Mouse (Mus musculus) heart, adult 8-10 months (tissue): ENCODE measurements at regions not wholly inside any gene's neighbourhood (a gene's known extent, or its start where the extent isn't known, plus 50 kb on each side); places are given as distances from the start of the nearest gene placed in this dataset.
"Not testable (repeated sequence)": the region's sequence is repeated elsewhere in the genome, so short reads cannot be mapped to it uniquely, and the experiment has no call there.

Source experiments
- DNase-seq: peaks from one replicate; pipeline ENCODE4 v3.0.0; 2022; ENCODE audit warnings: low spot score

DNA sequence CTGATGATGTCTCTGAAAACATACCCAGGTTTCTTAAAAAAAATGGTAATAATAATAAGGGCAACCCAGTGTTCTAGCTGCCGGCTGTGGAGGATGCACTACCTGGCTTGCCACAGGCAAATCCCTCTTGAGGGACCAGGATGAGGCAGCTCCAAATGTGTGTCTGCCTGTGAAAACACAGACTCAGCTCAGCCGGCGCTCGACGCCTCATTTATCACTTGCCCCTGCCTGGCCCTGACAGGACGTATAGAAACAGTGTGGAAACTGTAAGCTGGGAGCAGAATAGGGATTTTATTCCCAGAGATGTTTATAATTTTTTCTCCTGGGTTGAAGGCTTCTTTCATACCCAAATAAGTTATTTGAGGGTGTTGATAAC lies 167.2 kb upstream of the Sulf2 start:
- DNase-seq: no peak

- DNase-seq: no peak
Observed at GRCm38 (mm10) chr2:166321992-166322667, 166.7 kb upstream of the Sulf2 start.

- no peak for DNase-seq
Observed at GRCm38 (mm10) chr2:166316409-166316916, 161.0 kb upstream of the Sulf2 start.

GRCm38 (mm10) chr2:166310438-166310837 lies 155.0 kb upstream of the Sulf2 start:
- DNase-seq: no peak

GRCm38 (mm10) chr2:166309882-166310281 lies 154.4 kb upstream of the Sulf2 start:
- DNase-seq: no peak

DNA sequence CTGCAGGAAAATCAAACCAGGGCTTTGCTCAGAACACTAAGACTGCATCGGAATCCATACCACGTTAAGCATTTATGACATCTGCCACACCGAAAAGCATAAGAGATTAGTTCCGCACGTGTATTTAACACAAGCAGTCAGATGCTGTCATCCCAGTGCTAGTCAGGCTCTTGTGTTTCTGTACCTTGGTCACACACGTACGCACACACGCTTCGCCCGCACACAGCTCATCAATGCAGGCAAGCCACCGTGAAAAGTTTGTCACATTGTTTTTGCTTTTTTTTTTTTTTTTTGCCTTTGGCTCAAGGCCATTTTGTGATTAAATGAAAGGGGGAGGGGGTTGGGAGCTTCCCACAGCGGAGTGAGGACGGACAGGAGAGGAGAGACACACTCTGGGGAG lies 152.1 kb upstream of the Sulf2 start:
- no peak for DNase-seq

- DNase-seq: no peak
Observed at GRCm38 (mm10) chr2:166305044-166306002, 149.9 kb upstream of the Sulf2 start.

DNA sequence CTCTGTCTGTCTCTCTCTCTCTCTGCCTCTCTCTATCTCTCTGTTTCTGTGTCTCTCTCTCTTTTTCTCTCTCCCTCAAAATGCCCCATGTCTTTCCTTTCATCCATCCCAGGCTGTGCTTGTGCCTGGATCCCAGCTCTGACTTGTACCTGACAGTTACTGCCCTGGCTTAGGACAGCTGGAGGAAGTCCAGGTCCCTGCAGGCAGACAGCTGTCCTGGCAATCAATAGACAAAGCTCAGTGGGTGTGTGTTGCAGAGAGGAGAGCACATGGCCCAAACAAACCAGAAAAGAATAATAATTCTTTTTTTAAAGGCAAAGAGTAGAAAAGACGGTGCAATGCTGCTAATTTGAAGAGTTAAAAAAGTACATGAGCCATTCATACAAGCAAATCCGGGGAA lies 148.4 kb upstream of the Sulf2 start:
- DNase-seq: no peak

DNA sequence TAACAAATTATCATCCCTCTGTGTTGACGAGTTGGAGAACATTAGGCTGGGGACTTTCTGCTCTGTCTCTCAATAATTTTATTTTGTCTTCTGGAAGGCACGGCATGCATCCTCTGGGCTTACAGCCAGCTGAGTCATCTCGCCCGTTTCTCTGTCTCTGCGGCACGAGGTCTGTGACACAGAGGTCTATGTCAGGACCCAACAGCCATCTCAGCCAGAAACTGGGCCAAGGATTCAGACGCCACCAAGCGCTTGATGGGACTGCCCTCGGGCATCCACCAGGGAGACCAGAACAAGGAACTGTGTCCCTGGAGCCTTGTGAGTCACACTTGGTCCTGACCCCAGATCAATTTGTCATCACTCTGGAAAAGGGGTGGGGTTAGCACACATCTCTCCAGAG lies 145.7 kb upstream of the Sulf2 start:
- peak; percentile 70 for DNase-seq

DNA sequence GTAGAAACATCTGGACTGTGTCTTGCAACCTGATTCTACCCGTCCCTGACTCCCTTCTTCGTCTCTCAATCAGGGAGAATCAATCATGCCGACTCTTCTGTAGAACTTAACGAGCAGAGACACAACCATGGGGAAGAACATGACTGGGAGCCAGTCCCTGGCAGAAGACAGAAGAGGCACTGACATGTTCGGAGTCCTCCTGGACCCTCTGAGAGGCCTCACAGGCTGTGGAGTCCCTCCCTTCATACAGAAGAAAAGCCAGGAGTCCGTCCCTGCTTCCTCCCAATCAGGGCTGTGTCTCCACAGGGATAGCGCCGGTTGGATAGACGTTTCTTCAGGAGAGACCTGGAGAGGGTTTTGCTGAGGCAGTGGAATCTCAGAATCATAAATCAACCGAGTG lies 139.2 kb upstream of the Sulf2 start:
- DNase-seq: no peak

DNA sequence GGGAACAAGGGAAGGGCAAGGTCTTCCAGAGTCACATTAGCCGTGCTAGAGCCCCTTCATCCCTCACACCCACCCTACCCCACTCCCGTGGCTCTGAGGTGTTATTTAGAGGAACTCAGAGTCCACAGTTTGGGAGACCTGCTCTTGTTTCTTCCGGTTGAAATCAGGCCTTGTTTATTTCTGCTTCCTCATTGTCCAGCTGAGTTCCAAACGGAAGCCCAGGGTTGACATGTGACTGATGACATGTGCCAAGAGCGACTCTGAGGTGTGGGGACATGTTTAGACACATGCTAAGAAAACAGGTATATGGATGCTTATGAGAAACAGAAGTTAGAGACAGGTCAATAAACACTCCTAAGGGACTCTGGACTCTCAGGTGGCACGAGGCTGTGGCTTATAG lies 137.5 kb upstream of the Sulf2 start:
- no peak for DNase-seq

DNA sequence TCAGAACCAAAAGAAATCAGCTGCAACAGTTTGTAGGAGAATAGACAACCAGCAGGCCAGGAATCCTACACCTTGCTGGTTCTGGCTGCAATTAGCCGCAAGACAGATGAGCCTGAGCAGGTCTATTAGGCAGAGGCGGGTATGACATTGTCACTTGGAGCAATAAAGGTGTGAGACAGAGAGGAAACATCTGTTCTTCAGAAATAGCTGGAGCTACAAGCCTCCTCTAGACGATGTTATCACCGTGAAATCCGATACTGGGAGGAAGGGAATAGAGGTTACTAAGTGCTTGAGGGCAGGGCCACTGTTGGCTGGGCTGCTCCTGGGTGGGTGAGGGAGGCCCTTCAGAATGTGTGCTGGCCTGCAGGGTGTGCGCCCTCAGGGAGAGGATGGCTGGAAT lies 135.8 kb upstream of the Sulf2 start:
- DNase-seq: peak; percentile 10

- DNase-seq: no peak
Observed at GRCm38 (mm10) chr2:166290826-166291225, 135.4 kb upstream of the Sulf2 start.

DNA sequence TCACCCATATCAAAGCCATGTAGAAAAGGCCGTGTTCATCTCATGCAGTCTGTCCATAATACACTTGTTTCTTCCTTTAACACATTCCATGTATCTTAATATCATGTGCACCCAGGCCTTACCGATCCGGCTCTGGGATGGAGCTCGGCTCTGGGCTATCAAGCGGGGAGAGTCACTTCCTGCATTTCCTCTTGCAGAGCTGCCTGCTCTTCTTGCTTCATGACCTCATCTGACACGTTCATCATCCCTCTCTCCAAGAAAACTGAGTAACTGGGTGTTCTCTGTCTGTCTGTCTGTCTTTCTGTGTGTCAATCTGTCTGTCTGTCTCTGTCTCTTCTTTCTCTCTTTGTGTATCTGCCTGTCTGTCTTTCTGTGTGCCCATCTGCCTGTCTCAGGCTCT lies 133.7 kb upstream of the Sulf2 start:
- DNase-seq: no peak

- DNase-seq: not testable (repeated sequence)
Observed at GRCm38 (mm10) chr2:166281137-166281536, 125.7 kb upstream of the Sulf2 start.

DNA sequence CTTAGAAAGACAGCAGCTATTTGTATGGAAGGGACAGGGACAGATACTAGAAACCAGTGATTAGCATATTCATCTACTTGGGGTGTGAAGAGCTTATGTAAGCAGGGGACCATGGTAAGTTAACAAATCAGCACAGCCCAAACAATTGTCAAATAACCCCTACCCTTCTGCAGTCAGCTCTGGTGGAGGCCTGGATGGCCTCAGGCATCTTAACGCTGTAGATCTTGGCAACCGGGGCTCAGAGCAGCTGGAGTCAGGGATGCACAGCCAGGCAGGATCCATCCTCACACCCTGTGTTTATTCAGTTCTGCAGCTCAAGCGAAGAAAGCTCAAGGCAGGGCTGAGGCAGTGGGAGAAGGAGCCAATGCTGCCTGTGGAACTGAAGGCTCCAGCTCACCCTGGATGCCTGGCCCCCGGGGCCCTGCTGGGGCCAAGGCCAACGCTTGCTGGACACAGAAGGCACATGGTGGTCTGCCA lies 125.2 kb upstream of the Sulf2 start:
- DNase-seq: peak; percentile 26

DNA sequence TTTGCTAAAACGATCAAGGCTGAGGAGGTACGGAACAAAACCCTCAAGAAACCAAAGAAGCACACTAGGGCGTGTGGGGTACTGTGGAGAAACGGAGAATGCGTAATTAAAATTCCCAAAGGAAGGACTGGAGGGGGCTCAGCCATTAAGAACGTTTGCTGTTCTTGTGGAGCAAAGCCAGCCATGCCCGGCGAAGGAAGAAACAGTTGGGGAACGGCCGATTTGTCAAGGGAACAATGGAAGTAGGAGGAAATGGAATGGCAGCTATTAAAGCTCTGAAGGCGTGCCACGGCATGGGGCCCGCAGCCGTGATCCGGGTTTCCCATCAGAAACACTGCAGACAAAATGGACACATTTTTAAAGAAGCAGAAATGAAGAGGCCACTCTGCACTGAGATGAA lies 124.2 kb upstream of the Sulf2 start:
- no peak for DNase-seq

- DNase-seq: no peak
Observed at GRCm38 (mm10) chr2:166275398-166275797, 119.9 kb upstream of the Sulf2 start.

DNA sequence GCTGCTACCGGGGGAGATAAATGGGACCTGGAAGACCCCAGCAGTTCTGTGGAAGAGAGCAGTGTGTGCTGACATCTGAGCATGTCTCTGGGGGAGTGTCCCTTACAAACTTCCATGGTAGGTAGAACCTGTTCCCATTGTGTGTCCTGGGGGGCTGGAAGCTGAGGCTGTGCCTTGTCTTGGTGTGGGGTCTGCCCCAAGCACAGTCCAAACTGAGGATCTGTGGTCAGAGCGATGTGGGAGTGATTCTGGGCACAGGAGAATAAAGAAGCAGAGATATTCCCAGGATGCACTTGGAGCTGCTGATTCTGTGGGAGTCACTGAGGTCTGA lies 118.5 kb upstream of the Sulf2 start:
- no peak for DNase-seq

GRCm38 (mm10) chr2:166273312-166274015 lies 118.0 kb upstream of the Sulf2 start:
- DNase-seq: no peak

DNA sequence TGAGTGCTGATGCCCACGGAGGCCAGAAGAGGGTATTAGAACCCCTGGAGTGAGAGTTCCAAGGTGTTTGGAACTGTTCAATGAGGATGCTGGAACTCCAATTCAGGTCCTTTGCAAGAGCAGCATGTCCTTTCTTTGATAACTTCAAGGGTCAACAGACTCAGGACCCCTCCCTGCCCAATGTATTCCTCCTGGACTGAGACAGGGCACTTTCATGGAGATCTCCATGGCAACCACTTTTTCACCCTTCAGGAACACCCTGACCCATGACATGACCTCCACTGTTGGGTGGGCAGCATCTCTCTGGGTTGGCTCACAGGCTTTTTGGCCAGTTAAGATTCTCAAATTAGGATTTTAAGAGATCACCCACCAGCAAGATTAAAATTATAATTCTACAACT lies 117.4 kb upstream of the Sulf2 start:
- DNase-seq: no peak

- DNase-seq: no peak
Observed at GRCm38 (mm10) chr2:166272190-166272543, 116.7 kb upstream of the Sulf2 start.
